Mouse (Mus musculus) brain, embryonic 14.5 days (tissue): Measurements from ENCODE around the gene Oprl1.

Experiments used
- CTCF ChIP-seq: fragments of 200-500 bp; IDR thresholded peaks from 2 replicates; pipeline ENCODE4 v1.5.1; 2012; ENCODE audit warnings: inconsistent platforms, mild to moderate bottlenecking, moderate library complexity, borderline replicate concordance; ENCODE audit not compliant: insufficient read depth, insufficient read length; ENCODE audit errors: extremely low read depth
- POLR2A ChIP-seq: fragments of 200-500 bp; IDR thresholded peaks from 2 replicates; pipeline ENCODE4 v1.6.1; 2012; ENCODE audit warnings: mild to moderate bottlenecking, inconsistent platforms, borderline replicate concordance; ENCODE audit not compliant: poor library complexity, insufficient read depth, insufficient read length, severe bottlenecking; ENCODE audit errors: extremely low read depth

GRCm38 (mm10) chr2:181730051-181730450 is 15.2 kb downstream of the Oprl1 start:
- TF ChIP-seq POLR2A (no peak), CTCF (no peak)
